Mouse (Mus musculus) cerebellum, postnatal 14 days (tissue): Measurements from ENCODE around the gene Glis3.

Experiments
- DNase-seq, 2 experiments: peaks; one replicate each; pipeline ENCODE4 v3.0.0; 2021; ENCODE audit warnings: mixed read lengths in 2 of 2

Gene Glis3

GRCm38 (mm10) chr19:28374524-28374923 is 305.4 kb downstream of the Glis3 start:
- no peak for DNase-seq

DNA sequence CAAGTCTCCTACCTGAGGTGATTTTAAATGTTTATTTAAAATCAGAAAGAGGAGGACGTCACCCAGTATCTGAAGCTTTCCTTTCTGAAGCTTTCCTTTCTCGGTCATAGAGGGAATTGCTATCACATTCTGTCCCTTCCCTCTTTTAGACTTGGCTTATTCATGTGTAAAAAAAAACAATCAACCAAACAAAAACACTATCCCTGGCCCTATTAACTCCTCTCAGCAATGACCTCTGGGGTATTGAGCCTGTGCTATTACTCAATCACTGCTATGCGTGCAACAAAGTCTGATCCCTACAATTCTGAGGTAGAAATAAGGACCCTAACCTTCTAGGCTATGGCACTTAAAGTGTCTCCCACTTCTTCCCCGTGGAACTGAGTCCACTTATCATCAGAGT is 311.7 kb downstream of the Glis3 start:
- no peak for DNase-seq

GRCm38 (mm10) chr19:28367274-28367673 is 312.6 kb downstream of the Glis3 start:
- no peak for DNase-seq

GRCm38 (mm10) chr19:28366766-28367165 is 313.1 kb downstream of the Glis3 start:
- no peak for DNase-seq

DNA sequence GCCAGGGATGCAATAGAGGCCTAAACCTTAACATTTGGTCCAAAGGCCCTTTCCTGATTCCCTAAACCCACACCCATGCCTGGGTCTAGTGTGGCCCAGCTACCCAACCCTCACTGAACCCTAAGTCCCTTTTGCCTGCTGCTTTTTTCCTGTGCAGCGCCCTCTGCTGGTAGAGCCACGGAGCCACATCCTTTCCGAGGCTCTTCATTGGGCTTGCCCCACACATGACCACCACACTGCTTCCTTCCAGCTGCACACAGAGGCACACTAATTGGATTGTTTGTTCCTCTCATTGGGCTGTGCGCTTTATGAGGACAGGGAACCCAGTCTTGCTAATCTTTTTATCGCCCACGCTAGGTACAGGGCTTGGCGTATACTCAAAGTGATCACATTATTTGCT is 314.0 kb downstream of the Glis3 start:
- peak; percentile 22 to 59 for DNase-seq

- no peak for DNase-seq
Measured at GRCm38 (mm10) chr19:28360884-28361283, 319.0 kb downstream of the Glis3 start.

DNA sequence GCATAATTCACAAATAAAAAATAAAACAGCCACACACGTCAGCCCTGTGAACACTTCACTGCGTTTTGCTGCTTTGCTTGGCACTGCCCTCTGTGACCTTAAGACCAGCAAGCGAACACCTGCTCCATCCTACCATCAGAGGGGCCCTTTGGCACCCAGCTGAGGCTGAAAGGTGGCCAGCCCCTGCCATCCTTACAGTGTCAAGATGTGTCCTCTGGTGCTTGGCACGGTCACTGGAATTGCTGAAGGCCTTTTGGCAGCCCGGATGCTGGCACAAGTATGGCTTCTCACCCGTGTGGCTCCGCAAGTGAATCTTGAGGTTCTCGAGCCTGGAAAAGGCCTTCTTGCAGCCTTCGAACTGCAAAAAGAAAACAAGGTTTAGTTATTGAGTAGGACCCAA is 322.3 kb downstream of the Glis3 start:
- DNase-seq, result peak; percentile 81 to 91

- DNase-seq, result no peak
Measured at GRCm38 (mm10) chr19:28351068-28352066, 328.5 kb downstream of the Glis3 start.

DNA sequence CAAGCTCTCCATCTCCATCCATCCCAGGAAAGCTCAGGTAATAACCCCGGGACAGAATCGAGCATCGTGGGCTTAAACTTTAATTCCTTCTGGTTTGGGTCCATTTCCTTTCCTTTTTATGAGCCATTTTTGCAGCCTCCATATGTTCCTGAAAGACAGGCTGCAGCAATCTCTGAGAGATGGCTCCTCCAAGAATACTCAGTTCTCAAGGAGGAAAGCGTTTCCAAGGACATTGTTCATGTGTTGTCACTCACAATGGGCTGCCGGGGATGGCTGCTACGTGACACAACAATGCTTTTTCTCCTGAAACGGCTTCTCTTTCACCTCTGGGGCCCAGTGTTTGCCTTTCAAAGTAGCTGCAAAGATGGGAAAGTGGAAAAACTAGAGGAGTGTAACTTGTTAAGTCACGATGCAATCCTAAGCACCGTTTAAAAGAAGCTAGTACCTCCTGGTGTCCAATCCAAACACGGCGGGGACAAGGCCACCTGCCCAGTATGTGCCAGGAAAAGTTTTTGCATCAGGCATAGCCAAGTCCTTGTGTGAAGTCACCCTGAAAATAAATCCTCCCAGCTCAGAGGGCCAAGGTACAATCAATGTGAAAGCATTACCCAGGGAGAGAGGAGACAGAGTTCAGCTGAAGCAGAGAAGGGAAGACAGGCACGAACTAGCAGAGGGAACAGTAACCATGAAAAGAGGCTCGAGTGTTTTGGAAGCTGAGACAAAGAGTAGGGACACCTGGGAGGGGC is 332.6 kb downstream of the Glis3 start:
- no peak for DNase-seq

- no peak for DNase-seq
Measured at GRCm38 (mm10) chr19:28343640-28344039, 336.2 kb downstream of the Glis3 start.

GRCm38 (mm10) chr19:28337574-28337973 is 342.3 kb downstream of the Glis3 start:
- DNase-seq, result no peak

- no peak for DNase-seq
Measured at GRCm38 (mm10) chr19:28336651-28337510, 343.0 kb downstream of the Glis3 start.

DNA sequence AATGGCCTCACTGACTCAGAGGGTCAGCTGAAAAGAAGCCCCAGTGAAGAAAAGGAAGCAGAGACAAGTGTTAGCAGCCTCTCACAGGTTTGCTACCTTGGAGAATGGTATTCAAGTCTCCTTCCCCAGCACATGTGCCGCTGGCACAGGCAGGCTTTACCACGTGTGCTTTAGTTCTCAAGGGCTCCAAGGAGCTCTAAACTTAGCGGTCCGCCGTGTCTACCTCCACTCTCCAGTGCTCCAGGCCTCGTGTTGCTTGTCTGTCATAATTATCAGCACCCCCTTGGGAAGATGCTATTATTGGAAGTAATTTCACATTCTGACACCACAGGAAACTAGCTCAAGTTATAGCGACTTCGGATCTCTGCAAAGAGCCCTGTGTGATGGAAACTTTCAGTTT is 344.0 kb downstream of the Glis3 start:
- no peak for DNase-seq

DNA sequence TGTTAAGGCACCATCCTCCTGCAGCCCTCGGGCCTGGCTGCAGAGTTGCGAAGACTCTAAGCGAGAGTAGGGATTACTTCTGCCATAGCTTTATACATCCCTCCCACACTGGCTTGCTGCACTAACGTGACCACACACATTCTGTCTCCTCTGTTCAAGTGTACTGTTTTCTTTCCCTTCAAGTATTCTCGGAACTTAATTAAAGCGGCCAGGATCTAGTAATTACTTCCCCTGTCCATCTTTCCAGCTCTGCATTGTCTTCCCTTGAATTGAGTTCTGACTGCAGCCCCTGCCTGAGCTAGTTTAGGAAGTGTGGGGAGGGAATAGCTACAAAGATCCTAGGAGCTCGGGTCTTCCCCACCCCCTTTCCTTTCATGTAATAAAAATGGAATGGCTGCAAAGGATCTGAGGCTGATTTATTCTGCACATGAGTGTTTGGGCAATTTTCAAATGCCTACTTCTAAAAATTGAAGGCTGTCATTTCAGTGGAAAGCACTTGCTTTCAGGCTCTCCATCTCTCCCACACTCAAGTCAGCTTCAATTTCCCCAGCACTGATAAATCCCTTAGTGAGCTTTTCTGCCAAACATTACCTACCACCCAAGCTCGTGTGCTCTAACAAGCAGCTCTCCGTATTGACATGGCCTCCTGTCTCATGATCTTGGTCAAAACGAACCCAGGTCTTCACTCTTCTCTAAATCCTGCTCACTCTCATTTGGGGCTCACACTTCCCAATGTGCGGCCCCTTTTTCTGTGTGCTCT is 346.7 kb downstream of the Glis3 start:
- DNase-seq, result no peak

DNA sequence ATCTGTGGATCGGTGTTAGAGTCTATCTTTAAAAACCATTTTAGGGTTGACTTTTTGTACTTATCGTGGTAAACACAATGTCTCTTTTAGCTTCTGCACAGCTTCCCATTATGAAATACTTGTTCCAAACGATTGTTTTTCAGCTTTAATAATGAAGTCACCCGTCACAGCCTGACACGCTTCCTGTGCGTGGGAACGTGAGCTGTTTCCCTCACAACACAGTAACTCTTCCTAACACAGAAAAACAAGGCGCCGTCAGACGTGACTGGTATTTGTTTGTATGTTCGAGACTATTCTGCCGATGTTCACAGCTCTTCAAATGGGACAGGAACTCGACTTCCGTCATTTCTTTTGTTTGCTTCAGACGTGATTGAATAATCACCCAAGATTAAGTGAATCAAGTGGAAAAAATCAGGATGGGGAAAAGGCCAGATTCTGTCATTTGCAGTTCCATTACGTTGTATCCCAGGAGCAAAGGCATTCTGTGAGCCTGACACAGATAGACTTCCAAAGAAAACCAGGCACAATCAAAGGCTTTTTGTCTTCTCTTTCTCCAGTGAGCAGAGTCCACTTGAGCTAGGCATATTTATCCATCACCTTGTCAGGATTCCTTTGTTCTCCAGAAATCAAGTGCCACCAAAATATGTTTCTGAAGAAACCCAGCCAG is 351.3 kb downstream of the Glis3 start:
- no peak for DNase-seq

- DNase-seq, result no peak
Measured at GRCm38 (mm10) chr19:28327536-28327935, 352.3 kb downstream of the Glis3 start.

DNA sequence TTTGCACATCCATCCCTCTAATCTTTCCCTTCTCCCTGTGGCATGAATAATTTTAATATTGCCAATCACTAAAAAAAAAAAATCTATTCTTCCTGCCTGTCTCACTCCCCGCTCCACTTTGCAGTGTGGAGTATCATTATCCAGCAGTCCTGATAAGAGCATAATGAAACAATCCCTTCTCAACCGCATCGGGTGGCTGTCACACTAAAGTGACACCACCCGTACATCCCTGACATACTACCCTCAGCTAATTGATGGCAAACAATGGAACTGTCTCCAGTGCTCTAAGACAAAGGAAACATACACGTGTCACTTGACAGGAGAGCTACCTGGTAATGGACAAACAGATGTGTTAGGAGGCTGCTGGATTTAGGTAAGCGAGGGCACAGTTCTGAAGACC is 373.8 kb downstream of the Glis3 start:
- DNase-seq, result no peak

DNA sequence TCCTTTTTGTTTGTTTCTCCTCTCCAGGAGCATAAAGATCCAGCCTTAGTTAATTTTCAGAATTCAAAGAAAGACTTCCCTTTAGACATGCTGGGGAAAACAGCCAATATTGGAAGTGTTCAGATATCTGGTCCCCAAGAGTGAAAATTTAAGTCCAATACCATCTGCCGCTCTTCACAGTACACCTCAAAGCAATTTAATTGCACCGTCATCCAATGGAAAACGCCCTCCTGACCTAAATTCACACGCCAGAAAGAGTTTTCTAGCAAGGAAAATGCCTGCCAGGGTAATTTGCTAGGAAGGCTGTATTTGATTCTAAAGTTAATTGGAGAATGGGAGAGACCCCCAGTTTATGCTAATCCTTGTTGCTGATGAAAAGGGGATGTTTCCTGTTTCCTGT is 374.4 kb downstream of the Glis3 start:
- peak in 1 of 2 experiments; percentile 36 for DNase-seq

- DNase-seq, result no peak
Measured at GRCm38 (mm10) chr19:28302831-28303242, 377.0 kb downstream of the Glis3 start.

DNA sequence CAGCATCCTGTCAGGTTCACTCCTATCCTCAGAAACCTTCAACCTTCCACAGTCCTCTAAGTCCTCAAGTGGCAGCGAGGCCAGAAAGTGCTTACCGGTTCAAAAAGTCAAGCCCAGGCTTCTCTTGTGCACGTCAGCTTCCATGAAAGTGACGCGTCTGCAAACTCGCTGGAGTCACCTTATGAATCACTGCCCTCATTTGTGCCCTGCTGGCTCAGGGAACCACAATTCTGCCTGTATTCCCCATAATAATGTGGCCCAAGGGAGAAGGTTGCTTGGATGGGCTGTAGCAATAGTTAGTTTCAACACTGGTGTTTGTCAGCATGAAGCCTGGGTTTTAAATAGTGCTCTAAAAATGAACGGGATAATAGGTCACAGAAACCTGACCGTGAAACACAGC is 379.7 kb downstream of the Glis3 start:
- no peak for DNase-seq

GRCm38 (mm10) chr19:28299211-28299775 is 380.6 kb downstream of the Glis3 start:
- DNase-seq, result peak; percentile 58 to 60
